Mouse (Mus musculus): ENCODE data around the gene Mef2a. TPM values are rescaled to one million over a fixed set of nuclear protein-coding genes. Genes with fewer than 3 reads are reported as not detected.

Gene Mef2a
- polyA plus RNA-seq, 1 experiment from 2014 or later = 38.0 TPM

DNA sequence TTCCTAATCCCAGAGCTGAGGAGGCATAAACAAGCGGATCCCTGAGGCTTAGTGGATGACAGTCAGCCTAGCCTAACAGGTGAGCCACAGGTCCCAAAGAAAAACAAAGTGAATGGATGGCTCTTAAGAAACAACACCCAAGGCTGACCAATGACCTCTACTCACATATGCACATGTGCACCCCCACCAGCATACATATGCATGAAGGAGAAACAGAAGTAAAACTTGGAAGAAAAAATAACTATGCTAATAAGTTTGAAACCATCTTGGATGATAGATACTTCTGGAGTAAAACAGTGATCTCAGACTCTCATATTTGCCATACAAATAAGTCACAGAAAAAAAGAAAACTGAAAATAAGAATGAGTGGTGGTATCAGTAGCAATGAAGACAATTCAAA is 28.2 kb downstream of the Mef2a start:
- Histone ChIP-seq H3K9ac (ENCODE audit: low read depth, low read length) (no peak overlapping the region), H3K4me2 (ENCODE audit: low read length) (no peak overlapping the region), H3K4me1 (ENCODE audit: control insufficient read depth, insufficient read depth, low read depth, low read length) (no peaks in the 10 kb centered on the region), H3K36me3 (ENCODE audit: control insufficient read depth, insufficient read depth, low read length) (no peaks in the 10 kb centered on the region), H3K9me3 (ENCODE audit: control insufficient read depth, low read length) (no peaks in the 10 kb centered on the region), H3K4me3 (ENCODE audit: low read length) (no peak overlapping the region), H3K27ac (ENCODE audit: low read depth, low read length) (no peak overlapping the region), H3K27me3 (replicated peaks; ENCODE audit: control insufficient read depth, insufficient read depth, low read length) (no peaks in the 10 kb centered on the region)
- WGBS = 91% methylated on average over 1 of the region's 1 CpGs
- no peak for ATAC-seq

DNA sequence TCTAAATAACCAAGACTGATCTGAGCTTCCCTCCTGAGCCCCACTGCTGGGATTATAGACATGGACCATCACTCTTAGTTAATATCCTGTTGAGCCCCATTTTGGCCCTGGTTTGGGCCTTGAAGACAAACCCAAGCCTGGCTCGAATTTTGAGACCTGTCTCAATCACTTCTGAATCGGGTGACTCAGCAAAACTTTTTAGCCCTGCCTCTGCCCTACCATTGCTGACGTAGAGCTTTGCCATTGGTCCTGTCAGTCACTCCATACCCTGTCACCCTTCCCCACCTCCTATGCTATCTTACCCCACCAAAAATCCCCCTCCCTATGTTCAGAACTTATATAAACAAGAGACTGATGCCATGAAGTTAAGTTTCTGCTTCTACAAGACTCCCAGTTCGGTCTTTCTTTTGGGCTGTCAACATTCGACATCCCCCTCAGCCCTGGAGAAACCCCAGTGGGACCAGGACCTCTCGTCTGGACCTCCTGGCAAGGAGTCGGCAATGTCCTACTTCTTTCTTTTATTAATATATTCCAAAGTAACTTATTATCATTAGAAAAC is 30.5 kb downstream of the Mef2a start:
- no peaks in the 10 kb centered on the region for H3K36me3 ChIP-seq (ENCODE audit: control insufficient read depth, insufficient read depth, low read length)
- H3K27ac ChIP-seq (ENCODE audit: low read depth, low read length) = no peak overlapping the region
- H3K4me1 ChIP-seq (ENCODE audit: control insufficient read depth, insufficient read depth, low read depth, low read length) = no peaks in the 10 kb centered on the region
- 81% methylated on average over 7 of the region's 7 CpGs for WGBS
- no peak overlapping the region for H3K4me3 ChIP-seq (ENCODE audit: low read length)
- no peak overlapping the region for H3K9ac ChIP-seq (ENCODE audit: low read depth, low read length)
- no peak overlapping the region for H3K4me2 ChIP-seq (ENCODE audit: low read length)
- ATAC-seq = no peak
- no peaks in the 10 kb centered on the region for H3K9me3 ChIP-seq (ENCODE audit: control insufficient read depth, low read length)
- H3K27me3 ChIP-seq (replicated peaks; ENCODE audit: control insufficient read depth, insufficient read depth, low read length) = no peaks in the 10 kb centered on the region

DNA sequence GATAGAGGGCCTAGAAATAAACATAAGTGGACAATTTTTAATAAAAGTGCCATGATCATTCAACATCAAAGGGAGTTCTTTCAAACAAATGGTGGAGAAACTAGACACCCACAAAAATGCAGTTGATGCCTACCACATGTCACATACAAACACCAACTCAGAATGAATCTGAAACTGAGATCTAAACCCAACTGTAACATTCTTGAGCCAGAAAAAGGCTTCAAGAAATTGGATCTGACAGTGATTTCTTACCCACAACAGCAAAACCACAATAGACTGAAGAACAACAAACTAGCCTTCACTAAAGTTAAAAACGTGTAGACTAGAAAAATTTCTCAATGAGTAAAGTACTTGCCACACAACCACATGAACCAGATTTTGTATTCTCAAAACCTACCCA is 52.3 kb downstream of the Mef2a start:
- Histone ChIP-seq H3K4me2 (ENCODE audit: low read length) (no peak overlapping the region), H3K27ac (ENCODE audit: low read depth, low read length) (no peak overlapping the region), H3K4me3 (ENCODE audit: low read length) (no peak overlapping the region), H3K9me3 (ENCODE audit: control insufficient read depth, low read length) (no peaks in the 10 kb centered on the region), H3K36me3 (ENCODE audit: control insufficient read depth, insufficient read depth, low read length) (no peaks in the 10 kb centered on the region), H3K27me3 (replicated peaks; ENCODE audit: control insufficient read depth, insufficient read depth, low read length) (no peaks in the 10 kb centered on the region), H3K4me1 (ENCODE audit: control insufficient read depth, insufficient read depth, low read depth, low read length) (no peaks in the 10 kb centered on the region), H3K9ac (ENCODE audit: low read depth, low read length) (no peak overlapping the region)
- no peak for ATAC-seq
- 83% methylated on average over 1 of the region's 1 CpGs for WGBS

GRCm38 (mm10) chr7:67318697-67319096 is 54.0 kb downstream of the Mef2a start:
- Histone ChIP-seq H3K9me3 (ENCODE audit: control insufficient read depth, low read length) (no peaks in the 10 kb centered on the region), H3K36me3 (ENCODE audit: control insufficient read depth, insufficient read depth, low read length) (no peaks in the 10 kb centered on the region), H3K27me3 (replicated peaks; ENCODE audit: control insufficient read depth, insufficient read depth, low read length) (no peaks in the 10 kb centered on the region), H3K27ac (ENCODE audit: low read depth, low read length) (no peak overlapping the region), H3K4me2 (ENCODE audit: low read length) (no peak overlapping the region), H3K9ac (ENCODE audit: low read depth, low read length) (no peak overlapping the region), H3K4me1 (ENCODE audit: control insufficient read depth, insufficient read depth, low read depth, low read length) (no peaks in the 10 kb centered on the region), H3K4me3 (ENCODE audit: low read length) (no peak overlapping the region)
- ATAC-seq = no peak

DNA sequence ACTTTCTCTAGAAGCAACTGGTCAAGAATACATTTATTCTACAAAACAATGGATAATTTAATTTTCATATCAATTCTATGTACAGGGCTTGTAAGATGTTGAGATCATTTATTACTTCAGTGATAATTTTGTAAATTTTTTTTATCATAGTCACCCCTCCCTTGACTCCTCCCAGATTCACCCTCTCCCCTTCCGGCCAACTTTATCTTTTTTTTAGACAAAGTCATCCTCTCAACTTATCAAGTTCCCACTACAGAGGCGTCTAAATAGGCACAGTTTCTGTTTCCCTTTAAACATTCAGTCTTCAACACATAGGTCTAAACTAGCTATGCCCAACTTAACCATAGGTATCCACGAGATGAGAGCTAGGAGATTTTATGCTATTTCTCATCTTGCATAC is 59.5 kb downstream of the Mef2a start:
- Histone ChIP-seq H3K4me3 (ENCODE audit: low read length) (no peak overlapping the region), H3K4me2 (ENCODE audit: low read length) (no peak overlapping the region), H3K9me3 (ENCODE audit: control insufficient read depth, low read length) (no peaks in the 10 kb centered on the region), H3K36me3 (ENCODE audit: control insufficient read depth, insufficient read depth, low read length) (no peaks in the 10 kb centered on the region; the same call in 1 of the 2 replicates), H3K4me1 (ENCODE audit: control insufficient read depth, insufficient read depth, low read depth, low read length) (no peaks in the 10 kb centered on the region), H3K27ac (ENCODE audit: low read depth, low read length) (no peak overlapping the region), H3K9ac (ENCODE audit: low read depth, low read length) (no peak overlapping the region), H3K27me3 (replicated peaks; ENCODE audit: control insufficient read depth, insufficient read depth, low read length) (no peaks in the 10 kb centered on the region)
- 92% methylated on average over 3 of the region's 3 CpGs for WGBS
- ATAC-seq = no peak

- Histone ChIP-seq H3K4me3 (ENCODE audit: low read length) (no peak overlapping the region), H3K9me3 (ENCODE audit: control insufficient read depth, low read length) (no peaks in the 10 kb centered on the region), H3K4me1 (ENCODE audit: control insufficient read depth, insufficient read depth, low read depth, low read length) (no peaks in the 10 kb centered on the region), H3K27me3 (replicated peaks; ENCODE audit: control insufficient read depth, insufficient read depth, low read length) (no peaks in the 10 kb centered on the region), H3K36me3 (ENCODE audit: control insufficient read depth, insufficient read depth, low read length) (no peaks in the 10 kb centered on the region; the same call in 1 of the 2 replicates), H3K9ac (ENCODE audit: low read depth, low read length) (no peak overlapping the region), H3K4me2 (ENCODE audit: low read length) (no peak overlapping the region), H3K27ac (ENCODE audit: low read depth, low read length) (no peak overlapping the region)
- WGBS = 96% methylated on average over 2 of the region's 2 CpGs
- no peak for ATAC-seq
Observed at GRCm38 (mm10) chr7:67310151-67310550, 62.5 kb downstream of the Mef2a start.

DNA sequence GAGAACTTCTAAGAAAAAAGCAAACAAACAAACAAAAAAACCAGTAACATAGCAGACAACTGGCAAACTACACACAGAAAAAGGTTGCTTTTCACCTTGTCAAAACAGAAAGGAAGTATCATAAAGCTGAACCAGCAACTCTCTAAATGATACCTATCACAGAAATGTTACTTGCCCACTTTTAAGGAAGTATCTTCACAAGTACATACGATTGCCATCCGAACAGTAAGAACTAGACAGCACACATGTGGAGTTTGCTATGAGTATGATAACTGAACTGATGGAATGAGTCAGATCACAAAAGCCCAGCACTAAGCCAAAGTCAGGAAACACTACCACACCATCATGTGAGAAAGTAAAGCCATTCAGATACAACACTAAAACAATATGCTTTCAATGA is 64.6 kb downstream of the Mef2a start:
- no peaks in the 10 kb centered on the region for H3K27me3 ChIP-seq (replicated peaks; ENCODE audit: control insufficient read depth, insufficient read depth, low read length)
- no peak overlapping the region for H3K27ac ChIP-seq (ENCODE audit: low read depth, low read length)
- no peak for ATAC-seq
- no peak overlapping the region for H3K9ac ChIP-seq (ENCODE audit: low read depth, low read length)
- H3K36me3 ChIP-seq (ENCODE audit: control insufficient read depth, insufficient read depth, low read length) = no peaks in the 10 kb centered on the region
- WGBS = 94% methylated on average over 2 of the region's 2 CpGs
- H3K4me1 ChIP-seq (ENCODE audit: control insufficient read depth, insufficient read depth, low read depth, low read length) = no peaks in the 10 kb centered on the region
- no peak overlapping the region for H3K4me3 ChIP-seq (ENCODE audit: low read length)
- H3K4me2 ChIP-seq (ENCODE audit: low read length) = no peak overlapping the region
- no peaks in the 10 kb centered on the region for H3K9me3 ChIP-seq (ENCODE audit: control insufficient read depth, low read length)

- Histone ChIP-seq H3K4me2 (ENCODE audit: low read length) (no peak overlapping the region), H3K27ac (ENCODE audit: low read depth, low read length) (no peak overlapping the region), H3K9me3 (ENCODE audit: control insufficient read depth, low read length) (no peaks in the 10 kb centered on the region), H3K9ac (ENCODE audit: low read depth, low read length) (no peak overlapping the region), H3K4me1 (ENCODE audit: control insufficient read depth, insufficient read depth, low read depth, low read length) (no peaks in the 10 kb centered on the region), H3K4me3 (ENCODE audit: low read length) (no peak overlapping the region), H3K36me3 (ENCODE audit: control insufficient read depth, insufficient read depth, low read length) (no peaks in the 10 kb centered on the region), H3K27me3 (replicated peaks; ENCODE audit: control insufficient read depth, insufficient read depth, low read length) (no peaks in the 10 kb centered on the region)
- WGBS = 99% methylated on average over 3 of the region's 3 CpGs
- ATAC-seq = no peak
Observed at GRCm38 (mm10) chr7:67307078-67307477, 65.6 kb downstream of the Mef2a start.

DNA sequence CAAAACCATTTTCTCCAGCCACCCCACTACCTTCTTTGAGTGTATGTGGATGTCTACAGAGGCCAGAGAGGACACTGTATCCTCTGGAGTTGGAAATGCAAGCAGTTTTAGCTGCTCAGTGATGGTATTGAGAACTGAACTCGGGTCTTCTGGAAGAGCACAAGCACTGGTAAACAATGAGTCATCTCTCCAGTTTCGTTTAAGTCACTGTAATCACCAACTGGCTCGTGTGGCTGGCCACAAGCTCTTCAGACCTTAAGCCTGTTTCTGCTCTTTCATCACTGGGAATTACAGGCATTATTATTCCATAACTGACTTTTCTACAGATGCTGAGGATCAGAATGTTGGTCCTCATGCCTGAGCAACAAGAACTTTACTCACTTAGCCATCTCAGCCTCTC is 67.7 kb downstream of the Mef2a start:
- no peak overlapping the region for H3K4me3 ChIP-seq (ENCODE audit: low read length)
- ATAC-seq = no peak
- H3K9me3 ChIP-seq (ENCODE audit: control insufficient read depth, low read length) = no peaks in the 10 kb centered on the region
- H3K27me3 ChIP-seq (replicated peaks; ENCODE audit: control insufficient read depth, insufficient read depth, low read length) = no peaks in the 10 kb centered on the region
- H3K27ac ChIP-seq (ENCODE audit: low read depth, low read length) = no peak overlapping the region
- H3K36me3 ChIP-seq (ENCODE audit: control insufficient read depth, insufficient read depth, low read length) = no peaks in the 10 kb centered on the region
- H3K4me2 ChIP-seq (ENCODE audit: low read length) = no peak overlapping the region
- no peak overlapping the region for H3K9ac ChIP-seq (ENCODE audit: low read depth, low read length)
- 95% methylated on average over 3 of the region's 3 CpGs for WGBS
- H3K4me1 ChIP-seq (ENCODE audit: control insufficient read depth, insufficient read depth, low read depth, low read length) = no peaks in the 10 kb centered on the region

DNA sequence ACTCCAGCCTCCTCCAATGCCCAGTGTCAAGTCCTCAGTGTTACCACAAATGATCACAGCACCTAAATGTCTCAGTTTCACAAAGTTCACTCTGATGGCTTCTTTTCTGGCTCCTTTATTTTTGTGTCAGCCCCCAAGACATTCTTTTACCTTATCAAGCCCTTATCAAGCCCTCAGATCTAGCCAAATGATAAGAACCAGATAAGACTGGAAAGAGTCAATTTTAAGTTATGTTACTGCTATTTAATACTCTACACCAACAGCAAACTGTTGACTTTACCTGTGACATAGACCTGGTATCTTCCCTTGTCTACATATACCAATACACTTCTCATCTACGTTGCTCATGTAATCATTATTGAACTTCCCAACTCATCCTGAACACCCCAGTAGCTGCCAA is 76.2 kb downstream of the Mef2a start:
- Histone ChIP-seq H3K27me3 (replicated peaks; ENCODE audit: control insufficient read depth, insufficient read depth, low read length) (no peaks in the 10 kb centered on the region), H3K9ac (ENCODE audit: low read depth, low read length) (no peak overlapping the region), H3K36me3 (ENCODE audit: control insufficient read depth, insufficient read depth, low read length) (no peaks in the 10 kb centered on the region), H3K4me3 (ENCODE audit: low read length) (no peak overlapping the region), H3K4me2 (ENCODE audit: low read length) (no peak overlapping the region), H3K4me1 (ENCODE audit: control insufficient read depth, insufficient read depth, low read depth, low read length) (no peaks in the 10 kb centered on the region), H3K27ac (ENCODE audit: low read depth, low read length) (no peak overlapping the region), H3K9me3 (ENCODE audit: control insufficient read depth, low read length) (no peaks in the 10 kb centered on the region)
- ATAC-seq = no peak
- WGBS = 97% methylated on average over 1 of the region's 1 CpGs

Measured in hindbrain, embryonic 16.5 days (tissue).